Mouse (Mus musculus) erythroblast, embryonic 14.5 days (primary cell): ENCODE results near the gene Zfp524. TPM values are rescaled to one million over a fixed set of nuclear protein-coding genes. Genes with fewer than 3 reads are reported as not detected.

ENCODE experiments used
- H3K27me3 ChIP-seq: 2 replicates; pipeline ENCODE4 v1.6.1; 2012; ENCODE audit warnings: inconsistent platforms; ENCODE audit not compliant: control insufficient read depth
- H3K36me3 ChIP-seq: 2 replicates; pipeline ENCODE4 v1.6.1; 2012; ENCODE audit warnings: mild to moderate bottlenecking, inconsistent platforms; ENCODE audit not compliant: control insufficient read depth
- H3K4me1 ChIP-seq: 2 replicates; pipeline ENCODE4 v1.6.1; 2012; ENCODE audit warnings: inconsistent platforms; ENCODE audit not compliant: control insufficient read depth
- H3K4me3 ChIP-seq: replicated peaks from 2 replicates; pipeline ENCODE3; 2012; ENCODE audit warnings: moderate library complexity, mild to moderate bottlenecking, inconsistent platforms
- H3K9me3 ChIP-seq: 2 replicates; pipeline ENCODE4 v1.6.1; 2012; ENCODE audit warnings: low read length, inconsistent platforms, mixed read lengths; ENCODE audit not compliant: control insufficient read depth
- GATA1 ChIP-seq: IDR thresholded peaks from 2 replicates; pipeline ENCODE4 v1.6.1; 2012; ENCODE audit warnings: low read length, inconsistent platforms, mixed read lengths
- TAL1 ChIP-seq: IDR thresholded peaks from 3 replicates; pipeline ENCODE4 v1.6.1; 2012; ENCODE audit warnings: low read length, inconsistent platforms, mixed read lengths
- polyA plus RNA-seq: library from polyadenylated mRNA; stranded (reverse); fragments of >175 nt; gene quantifications from 2 replicates; pipeline ENCODE4 v1.2.3, GENCODE M21; 2012

Gene Zfp524
- polyA plus RNA-seq, 1 experiment = 6.2 TPM

DNA sequence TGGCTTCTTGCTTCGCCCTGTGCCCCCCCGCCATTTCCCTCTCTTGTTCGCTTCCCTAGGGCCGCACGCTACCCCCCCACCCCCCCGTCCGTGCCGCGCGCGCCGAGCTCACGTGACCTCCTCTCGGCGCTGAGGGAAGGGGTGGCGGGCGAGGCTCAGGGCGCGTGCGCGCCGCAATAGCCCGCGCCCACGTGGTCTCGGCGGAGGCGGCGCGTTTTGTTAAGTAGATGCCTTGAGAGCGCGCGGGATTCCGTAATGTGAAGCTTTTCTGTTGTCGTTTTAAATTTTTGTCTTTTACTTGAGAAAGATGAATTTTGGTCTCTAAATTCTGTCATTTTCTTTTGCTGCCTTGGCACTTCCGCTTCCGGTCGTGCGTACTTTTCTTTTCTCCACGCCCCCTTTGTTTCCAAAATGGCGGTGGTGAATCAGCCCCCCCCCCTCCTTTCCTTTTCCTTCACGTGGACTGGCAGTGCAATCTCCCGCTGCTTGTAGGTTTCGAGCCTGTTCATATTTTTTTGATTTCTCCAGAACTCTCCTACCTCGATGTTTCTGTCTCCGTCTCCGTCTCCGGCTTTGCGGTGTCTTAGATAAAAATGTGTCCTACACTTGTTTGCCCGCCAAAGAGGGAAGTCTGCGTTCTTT lies 48.3 kb downstream of the Zfp524 start:
- peaks cover 40% of the 10 kb centered on the region for H3K36me3 ChIP-seq
- H3K4me1 ChIP-seq = peaks cover 66% of the 10 kb centered on the region
- H3K4me3 ChIP-seq = peak overlapping the region; percentile 92
- H3K27me3 ChIP-seq = peaks cover 24% of the 10 kb centered on the region
- TF ChIP-seq GATA1 (no peak), TAL1 (no peak)
- no peaks in the 10 kb centered on the region; the same call in 1 of the 2 replicates for H3K9me3 ChIP-seq

DNA sequence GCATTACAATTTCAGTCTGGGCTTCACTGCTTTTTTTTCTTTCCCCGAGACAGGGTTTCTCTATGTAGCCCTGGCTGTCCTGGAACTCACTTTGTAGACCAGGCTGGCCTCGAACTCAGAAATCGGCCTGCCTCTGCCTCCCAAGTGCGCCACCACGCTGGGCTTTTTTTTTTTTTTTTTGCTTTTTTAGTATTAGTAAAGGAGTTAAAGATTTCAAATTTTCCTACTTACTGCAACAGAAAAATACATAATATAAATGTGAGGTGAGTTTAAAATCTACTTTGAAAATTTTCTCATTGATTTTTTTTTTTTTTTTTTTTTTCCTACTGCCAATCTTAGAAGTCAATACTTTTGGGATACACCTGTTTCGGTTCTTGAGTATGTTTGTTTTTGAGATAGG lies 50.7 kb downstream of the Zfp524 start:
- Histone ChIP-seq H3K36me3 (peaks cover 64% of the 10 kb centered on the region), H3K4me3 (no peak overlapping the region), H3K9me3 (no peaks in the 10 kb centered on the region), H3K27me3 (peaks cover 2% of the 10 kb centered on the region; the same call in 1 of the 2 replicates), H3K4me1 (peaks cover 74% of the 10 kb centered on the region)
- TF ChIP-seq TAL1 (no peak), GATA1 (no peak)

Other genes with a start within 250 kb of the Zfp524 start
- not detected in 2 replicates for gene Fam71e2, start 243.1 kb upstream of the Zfp524 start, polyA plus RNA-seq
- not detected in 2 replicates for gene Il11, start 231.6 kb upstream of the Zfp524 start, polyA plus RNA-seq
- not detected in 2 replicates for gene Tmem190, start 231.5 kb upstream of the Zfp524 start, polyA plus RNA-seq
- gene Tmem238, start 224.8 kb upstream of the Zfp524 start, polyA plus RNA-seq = 6.1 and 6.2 TPM in 2 replicates
- 1,289 and 1,793 TPM in 2 replicates for gene Rpl28, start 221.5 kb upstream of the Zfp524 start, polyA plus RNA-seq
- 142 and 163 TPM in 2 replicates for gene Ube2s, start 201.8 kb upstream of the Zfp524 start, polyA plus RNA-seq
- not detected in 2 replicates for gene Shisa7, start 169.7 kb upstream of the Zfp524 start, polyA plus RNA-seq
- gene Isoc2b, start 144.2 kb upstream of the Zfp524 start, polyA plus RNA-seq = 0.15 TPM in 1 of 2 replicates, not detected in the other
- gene Isoc2a, start 137.3 kb upstream of the Zfp524 start, polyA plus RNA-seq = 1.3 and 2.4 TPM in 2 replicates
- 0.05 TPM in 1 of 2 replicates, not detected in the other for gene Gm36210, start 107.9 kb upstream of the Zfp524 start, polyA plus RNA-seq
- 8.5 and 8.9 TPM in 2 replicates for gene Zfp628, start 99.2 kb upstream of the Zfp524 start, polyA plus RNA-seq
- 0.38 and 0.51 TPM in 2 replicates for gene Nat14, start 92.4 kb upstream of the Zfp524 start, polyA plus RNA-seq
- not detected in 2 replicates for gene Ssc5d, start 88.6 kb upstream of the Zfp524 start, polyA plus RNA-seq
- not detected in 2 replicates for gene Sbk2, start 50.0 kb upstream of the Zfp524 start, polyA plus RNA-seq
- not detected in 2 replicates for gene Sbk3, start 43.2 kb upstream of the Zfp524 start, polyA plus RNA-seq
- 0.15 and 0.37 TPM in 2 replicates for gene Zfp579, start 18.3 kb upstream of the Zfp524 start, polyA plus RNA-seq
- 3.5 and 6.0 TPM in 2 replicates for gene Fiz1, start 282 bp downstream of the Zfp524 start, polyA plus RNA-seq
- not detected in 2 replicates for gene Gm44973, start 1.1 kb downstream of the Zfp524 start, polyA plus RNA-seq
- 1.7 and 1.8 TPM in 2 replicates for gene Zfp865, start 6.0 kb downstream of the Zfp524 start, polyA plus RNA-seq
- gene Ccdc106, start 6.1 kb downstream of the Zfp524 start, polyA plus RNA-seq = 0.06 TPM in 1 of 2 replicates, not detected in the other
- not detected in 2 replicates for gene 4632433K11Rik, start 19.7 kb downstream of the Zfp524 start, polyA plus RNA-seq
- gene Zfp784, start 24.0 kb downstream of the Zfp524 start, polyA plus RNA-seq = 0.06 and 0.09 TPM in 2 replicates
- 0.10 and 0.26 TPM in 2 replicates for gene Zfp580, start 37.1 kb downstream of the Zfp524 start, polyA plus RNA-seq
- gene U2af2, start 47.7 kb downstream of the Zfp524 start, polyA plus RNA-seq = 43.1 and 44.9 TPM in 2 replicates
- gene Epn1, start 65.8 kb downstream of the Zfp524 start, polyA plus RNA-seq = 227 and 231 TPM in 2 replicates
- gene Rfpl4, start 102.5 kb downstream of the Zfp524 start, polyA plus RNA-seq = not detected in 2 replicates
- gene Rasl2-9, start 111.5 kb downstream of the Zfp524 start, polyA plus RNA-seq = not detected in 2 replicates
- under 0.01 and 0.01 TPM in 2 replicates for gene Vmn1r55, start 135.3 kb downstream of the Zfp524 start, polyA plus RNA-seq
- gene Vmn1r56, start 182.3 kb downstream of the Zfp524 start, polyA plus RNA-seq = not detected in 2 replicates
- gene Vmn1r57, start 204.1 kb downstream of the Zfp524 start, polyA plus RNA-seq = not detected in 2 replicates